Mouse (Mus musculus): ENCODE data around the gene Rnasek.
A peak's percentile ranks its signal among the peaks of the same experiment; 100 is the strongest.

GRCm38 (mm10) chr11:70189319-70190134 is 50.1 kb downstream of the Rnasek start:
- peak; percentile 54 for TF ChIP-seq POLR2A (IDR thresholded peaks at IDR 0.05; ENCODE audit: insufficient read length, low read depth)
- no peak for TF ChIP-seq TCF3 (IDR thresholded peaks at IDR 0.05; ENCODE audit: insufficient read length, low read depth)
- TF ChIP-seq USF1 (IDR thresholded peaks at IDR 0.05; ENCODE audit: low read depth): peak; percentile 93
- no peak for TF ChIP-seq E2F4 (IDR thresholded peaks at IDR 0.05; ENCODE audit: insufficient read depth)
- TF ChIP-seq MYOD1 (IDR thresholded peaks at IDR 0.05; ENCODE audit: control insufficient read depth in 1 of 3, insufficient read length in 2 of 3, low read depth in 2 of 3): no peak
- no peak for TF ChIP-seq SRF (IDR thresholded peaks at IDR 0.05; ENCODE audit: control insufficient read depth, insufficient read length, low read depth)
- 0 out of 2 replicates have a peak, but pooled peaks have one; percentile 63 for TF ChIP-seq CEBPB (IDR thresholded peaks at IDR 0.05; ENCODE audit: insufficient read depth, poor library complexity, severe bottlenecking)
